ENCODE assay signal across 23 mouse cellular contexts in the genomic region with DNA sequence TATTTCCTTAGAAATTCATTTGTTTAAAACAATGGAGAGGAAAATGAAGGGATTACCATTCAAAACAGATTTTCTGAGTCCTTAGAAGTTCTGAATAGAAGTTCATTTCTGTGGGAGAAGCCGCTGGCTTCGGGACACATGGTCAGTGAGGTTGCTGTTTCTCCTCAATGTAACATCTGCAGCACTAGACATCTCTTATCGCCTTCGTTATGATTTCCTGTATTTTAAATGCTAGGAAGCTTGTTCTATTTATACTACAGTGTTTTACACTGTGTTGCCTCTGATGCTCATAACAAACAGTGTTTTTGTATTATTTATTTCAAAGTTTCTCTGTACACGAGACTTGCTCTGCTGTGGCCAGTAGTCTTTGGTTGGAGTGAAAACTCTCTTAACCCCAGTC.
DNase-seq lines count a peak whose midpoint lies in the region; ATAC-seq and TF ChIP-seq lines count a peak whose summit lies in the region.
"Had no signal": no experiment of that assay in that cellular context is flagged by ENCODE, and none has a peak within 500 bp of the region (broad histone marks: within the 10 kb centered on the region; RNA-seq: fewer than 3 reads in every experiment).

No protein-coding gene starts in this region.

- TF ChIP-seq EP300 in liver, postnatal 0 days (IDR thresholded peaks at IDR 0.05; ENCODE audit: low read depth): peak; percentile 46; the same call in 1 of the 2 replicates

- no peak for ATAC-seq in heart, embryonic 16.5 days (replicated peaks; ENCODE audit: extremely low read depth, insufficient read depth, low FRiP score)
- ATAC-seq in liver, postnatal 0 days: no peak
- ATAC-seq in liver, embryonic 12.5 days: no peak
- peak; percentile 50 to 57 for ATAC-seq in hematopoietic stem cell, adult 5-6 weeks (replicated peaks in 1 of 2; ENCODE audit: insufficient read depth in 1 of 2, low FRiP score in 2 of 2, low TSS enrichment in 1 of 2, low read depth in 1 of 2, poor library complexity in 2 of 2, severe bottlenecking in 2 of 2)
- ATAC-seq: forebrain, embryonic 14.5 days; hindbrain, embryonic 16.5 days; inflammation-experienced regulatory T-cells, adult 6 months had no signal

- no peak overlapping the region for H3K9ac ChIP-seq in heart, embryonic 16.5 days (ENCODE audit: low read length)
- no peak overlapping the region for H3K9ac ChIP-seq in liver, postnatal 0 days (replicated peaks)
- no peak overlapping the region for H3K9ac ChIP-seq in liver, embryonic 12.5 days
- H3K9ac ChIP-seq: embryonic facial prominence, embryonic 15.5 days; heart, embryonic 13.5 days; hindbrain, embryonic 12.5 days had no signal

- H3K4me1 ChIP-seq in heart, embryonic 16.5 days (ENCODE audit: control insufficient read depth, insufficient read depth, low read length): peaks cover 3% of the 10 kb centered on the region
- H3K4me1 ChIP-seq in liver, postnatal 0 days (ENCODE audit: insufficient read depth): peaks cover 2% of the 10 kb centered on the region; the same call in 1 of the 2 replicates
- no peaks in the 10 kb centered on the region for H3K4me1 ChIP-seq in liver, embryonic 12.5 days

- 64% methylated on average over 5 of the region's 5 CpGs for WGBS in heart, embryonic 16.5 days
- 50% methylated on average over 5 of the region's 5 CpGs for WGBS in liver, postnatal 0 days (ENCODE audit: insufficient replicate concordance)
- WGBS in liver, embryonic 12.5 days (ENCODE audit: insufficient replicate concordance): 55% methylated on average over 5 of the region's 5 CpGs

- no peak overlapping the region for H3K4me3 ChIP-seq in heart, embryonic 16.5 days (ENCODE audit: low read length)
- H3K4me3 ChIP-seq in liver, postnatal 0 days (ENCODE audit: low read depth, low read length): no peak overlapping the region
- H3K4me3 ChIP-seq in liver, embryonic 12.5 days: no peak overlapping the region
- H3K4me3 ChIP-seq: embryonic facial prominence, embryonic 15.5 days; erythroblast, embryonic 14.5 days; forebrain, embryonic 10.5 days; gastrocnemius, adult 2 months; heart, embryonic 13.5 days; hindbrain, embryonic 12.5 days had no signal

- H3K9me3 ChIP-seq in heart, embryonic 16.5 days (replicated peaks; ENCODE audit: control insufficient read depth, low read length): no peaks in the 10 kb centered on the region
- no peaks in the 10 kb centered on the region for H3K9me3 ChIP-seq in liver, postnatal 0 days (ENCODE audit: low read length)
- no peaks in the 10 kb centered on the region for H3K9me3 ChIP-seq in liver, embryonic 12.5 days (replicated peaks)
- H3K9me3 ChIP-seq: embryonic facial prominence, embryonic 15.5 days; forebrain, embryonic 10.5 days; heart, embryonic 13.5 days; hindbrain, embryonic 12.5 days had no signal

- TF ChIP-seq CTCF in liver, postnatal 0 days (IDR thresholded peaks at IDR 0.05; ENCODE audit: low read depth): no peak

- no peak overlapping the region for H3K4me2 ChIP-seq in heart, embryonic 16.5 days (ENCODE audit: low read depth, low read length)
- H3K4me2 ChIP-seq in liver, postnatal 0 days (ENCODE audit: low read depth, low read length): no peak overlapping the region
- no peak overlapping the region for H3K4me2 ChIP-seq in liver, embryonic 12.5 days
- H3K4me2 ChIP-seq: embryonic facial prominence, embryonic 15.5 days; heart, embryonic 13.5 days; hindbrain, embryonic 12.5 days had no signal

- no peak for DNase-seq in heart, postnatal 4 days
- no peak for DNase-seq in liver, postnatal 0 days
- peak; percentile 62 for DNase-seq in 416B (ENCODE audit: low read depth)
- no peak for DNase-seq in adrenal gland, adult (ENCODE audit: inconsistent age in 2 of 2, low spot score in 1 of 2)
- DNase-seq: adrenal gland, adult 8-10 months; adrenal gland, postnatal 36 days; cerebellum, adult 2 months; cerebellum, postnatal 10 days; embryo, embryonic 11 days; gastrocnemius, adult 2 months; gastrocnemius, postnatal 25 days; heart, postnatal 14 days had no signal

- H3K27me3 ChIP-seq in heart, embryonic 16.5 days (ENCODE audit: control insufficient read depth, insufficient read depth, low read length): no peaks in the 10 kb centered on the region
- H3K27me3 ChIP-seq in liver, postnatal 0 days (ENCODE audit: insufficient read depth, low read length): no peaks in the 10 kb centered on the region
- no peaks in the 10 kb centered on the region for H3K27me3 ChIP-seq in liver, embryonic 12.5 days (replicated peaks)
- H3K27me3 ChIP-seq: embryonic facial prominence, embryonic 15.5 days; heart, embryonic 13.5 days; hindbrain, embryonic 12.5 days had no signal

- H3K36me3 ChIP-seq in heart, embryonic 16.5 days (ENCODE audit: control insufficient read depth, insufficient read depth): no peaks in the 10 kb centered on the region
- no peaks in the 10 kb centered on the region for H3K36me3 ChIP-seq in liver, postnatal 0 days (replicated peaks; ENCODE audit: insufficient read depth, low read length)
- H3K36me3 ChIP-seq in liver, embryonic 12.5 days: no peaks in the 10 kb centered on the region
- H3K36me3 ChIP-seq: embryonic facial prominence, embryonic 15.5 days; forebrain, embryonic 10.5 days; heart, embryonic 13.5 days; hindbrain, embryonic 12.5 days had no signal

- 0 out of 2 replicates have a peak overlapping the region, but pooled peaks have one; percentile 24 for H3K27ac ChIP-seq in heart, embryonic 16.5 days (ENCODE audit: low read length)
- no peak overlapping the region for H3K27ac ChIP-seq in liver, postnatal 0 days (ENCODE audit: low read depth)
- no peak overlapping the region for H3K27ac ChIP-seq in liver, embryonic 12.5 days
- H3K27ac ChIP-seq: embryonic facial prominence, embryonic 15.5 days; forebrain, embryonic 10.5 days; gastrocnemius, adult 2 months; heart, embryonic 13.5 days had no signal

Comparison
In these comparisons a context has a peak if more than half of its experiments do, and no peak if none do; other contexts are left out.
1. ATAC-seq: peak in hematopoietic stem cell, adult 5-6 weeks (2 of 2); none in heart, embryonic 16.5 days (single experiment), liver, postnatal 0 days (single experiment) and liver, embryonic 12.5 days (single experiment).